Mouse (Mus musculus): Measurements from ENCODE around the gene Mus81. TPM values are rescaled to one million over a fixed set of nuclear protein-coding genes. Genes with fewer than 3 reads are reported as not detected.

Gene Mus81
- total RNA-seq, 2 experiments from 2014 or later: 13.8 to 16.6 TPM

- ATAC-seq (ENCODE audit: poor library complexity, severe bottlenecking): peak; percentile 77
Observed at GRCm38 (mm10) chr19:5448354-5449150, 39.6 kb downstream of the Mus81 start.

GRCm38 (mm10) chr19:5447515-5448353 lies 40.5 kb downstream of the Mus81 start, which contains the start of gene Fosl1:
TSS of gene Fosl1 (plus strand) at chr19:5447547.
- peak; percentile 85 for ATAC-seq (ENCODE audit: poor library complexity, severe bottlenecking)

- ATAC-seq (ENCODE audit: poor library complexity, severe bottlenecking): no peak
Observed at GRCm38 (mm10) chr19:5445747-5446146, 42.5 kb downstream of the Mus81 start.

GRCm38 (mm10) chr19:5444954-5445353 lies 43.2 kb downstream of the Mus81 start:
- ATAC-seq (ENCODE audit: poor library complexity, severe bottlenecking): no peak

- ATAC-seq (ENCODE audit: poor library complexity, severe bottlenecking): peak; percentile 38
Observed at GRCm38 (mm10) chr19:5444371-5444908, 43.8 kb downstream of the Mus81 start.

- ATAC-seq (ENCODE audit: poor library complexity, severe bottlenecking): no peak
Observed at GRCm38 (mm10) chr19:5433951-5434350, 54.3 kb downstream of the Mus81 start.

- peak; percentile 89 for ATAC-seq (ENCODE audit: poor library complexity, severe bottlenecking)
Observed at GRCm38 (mm10) chr19:5432992-5433852, 55.0 kb downstream of the Mus81 start.

Other genes starting within 250 kb of the Mus81 start
- 45.4 and 45.7 TPM in 2 replicates for gene Pacs1, start 215.3 kb downstream of the Mus81 start, total RNA-seq (2015)
- gene Pacs1, start 215.3 kb downstream of the Mus81 start, total RNA-seq (2017): 14.2 and 25.4 TPM in 2 replicates
- gene Sf3b2, start 192.9 kb downstream of the Mus81 start, total RNA-seq (2015): 109 TPM in 2 replicates
- gene Sf3b2, start 192.9 kb downstream of the Mus81 start, total RNA-seq (2017): 240 and 249 TPM in 2 replicates
- gene Gal3st3, start 190.1 kb downstream of the Mus81 start, total RNA-seq (2015): not detected in 2 replicates
- gene Gal3st3, start 190.1 kb downstream of the Mus81 start, total RNA-seq (2017): not detected in 2 replicates
- not detected in 2 replicates for gene Catsper1, start 152.7 kb downstream of the Mus81 start, total RNA-seq (2015)
- not detected in 2 replicates for gene Catsper1, start 152.7 kb downstream of the Mus81 start, total RNA-seq (2017)
- gene Cst6, start 138.8 kb downstream of the Mus81 start, total RNA-seq (2015): not detected in 2 replicates
- gene Cst6, start 138.8 kb downstream of the Mus81 start, total RNA-seq (2017): not detected in 2 replicates
- 19.7 and 25.8 TPM in 2 replicates for gene Eif1ad, start 121.7 kb downstream of the Mus81 start, total RNA-seq (2015)
- 33.1 and 37.4 TPM in 2 replicates for gene Eif1ad, start 121.7 kb downstream of the Mus81 start, total RNA-seq (2017)
- 269 and 297 TPM in 2 replicates for gene Banf1, start 121.2 kb downstream of the Mus81 start, total RNA-seq (2015)
- 29.3 and 29.6 TPM in 2 replicates for gene Banf1, start 121.2 kb downstream of the Mus81 start, total RNA-seq (2017)
- gene Sart1, start 99.7 kb downstream of the Mus81 start, total RNA-seq (2015): 47.2 and 57.3 TPM in 2 replicates
- 62.2 and 64.6 TPM in 2 replicates for gene Sart1, start 99.7 kb downstream of the Mus81 start, total RNA-seq (2017)
- not detected in 2 replicates for gene Tsga10ip, start 85.9 kb downstream of the Mus81 start, total RNA-seq (2015)
- not detected in 2 replicates for gene Tsga10ip, start 85.9 kb downstream of the Mus81 start, total RNA-seq (2017)
- 62.3 and 72.3 TPM in 2 replicates for gene Drap1, start 63.4 kb downstream of the Mus81 start, total RNA-seq (2015)
- 53.7 and 59.0 TPM in 2 replicates for gene Drap1, start 63.4 kb downstream of the Mus81 start, total RNA-seq (2017)
- 20.3 and 23.7 TPM in 2 replicates for gene AI837181, start 63.3 kb downstream of the Mus81 start, total RNA-seq (2015)
- gene AI837181, start 63.3 kb downstream of the Mus81 start, total RNA-seq (2017): 8.9 and 15.6 TPM in 2 replicates
- gene Fosl1, start 40.9 kb downstream of the Mus81 start, total RNA-seq (2015): 0.48 and 1.2 TPM in 2 replicates
- 0.69 and 0.95 TPM in 2 replicates for gene Fosl1, start 40.9 kb downstream of the Mus81 start, total RNA-seq (2017)
- gene Ccdc85b, start 30.5 kb downstream of the Mus81 start, total RNA-seq (2015): 0.80 and 1.1 TPM in 2 replicates
- 1.7 TPM in 2 replicates for gene Ccdc85b, start 30.5 kb downstream of the Mus81 start, total RNA-seq (2017)
- 55.8 and 64.9 TPM in 2 replicates for gene Fibp, start 27.8 kb downstream of the Mus81 start, total RNA-seq (2015)
- gene Fibp, start 27.8 kb downstream of the Mus81 start, total RNA-seq (2017): 93.9 and 115 TPM in 2 replicates
- 5.7 and 12.6 TPM in 2 replicates for gene Ctsw, start 19.9 kb downstream of the Mus81 start, total RNA-seq (2015)
- 5.9 and 9.1 TPM in 2 replicates for gene Ctsw, start 19.9 kb downstream of the Mus81 start, total RNA-seq (2017)
- gene Efemp2, start 14.4 kb downstream of the Mus81 start, total RNA-seq (2015): 0.42 and 1.2 TPM in 2 replicates
- gene Efemp2, start 14.4 kb downstream of the Mus81 start, total RNA-seq (2017): 1.2 TPM in 1 of 2 replicates, not detected in the other
- 2,162 and 2,175 TPM in 2 replicates for gene Cfl1, start 2.1 kb upstream of the Mus81 start, total RNA-seq (2015)
- gene Cfl1, start 2.1 kb upstream of the Mus81 start, total RNA-seq (2017): 1,771 and 1,778 TPM in 2 replicates
- 1.8 and 2.1 TPM in 2 replicates for gene 1700020D05Rik, start 15.4 kb upstream of the Mus81 start, total RNA-seq (2015)
- 0.49 and 1.5 TPM in 2 replicates for gene 1700020D05Rik, start 15.4 kb upstream of the Mus81 start, total RNA-seq (2017)
- gene Snx32, start 22.1 kb upstream of the Mus81 start, total RNA-seq (2015): 2.7 and 4.8 TPM in 2 replicates
- 1.5 and 3.0 TPM in 2 replicates for gene Snx32, start 22.1 kb upstream of the Mus81 start, total RNA-seq (2017)
- 0.07 and 0.14 TPM in 2 replicates for gene Ovol1, start 72.2 kb upstream of the Mus81 start, total RNA-seq (2015)
- 0.07 TPM in 1 of 2 replicates, not detected in the other for gene Ovol1, start 72.2 kb upstream of the Mus81 start, total RNA-seq (2017)
- gene Ap5b1, start 79.6 kb upstream of the Mus81 start, total RNA-seq (2015): 18.3 and 23.2 TPM in 2 replicates
- 16.4 and 22.5 TPM in 2 replicates for gene Ap5b1, start 79.6 kb upstream of the Mus81 start, total RNA-seq (2017)
- gene Rnaseh2c, start 113.5 kb upstream of the Mus81 start, total RNA-seq (2015): 116 and 125 TPM in 2 replicates
- gene Rnaseh2c, start 113.5 kb upstream of the Mus81 start, total RNA-seq (2017): 94.6 and 136 TPM in 2 replicates
- gene Kat5, start 121.8 kb upstream of the Mus81 start, total RNA-seq (2015): 34.2 and 47.8 TPM in 2 replicates
- 69.4 and 73.9 TPM in 2 replicates for gene Kat5, start 121.8 kb upstream of the Mus81 start, total RNA-seq (2017)
- gene Rela, start 149.1 kb upstream of the Mus81 start, total RNA-seq (2015): 51.9 and 56.6 TPM in 2 replicates
- 46.1 and 47.8 TPM in 2 replicates for gene Rela, start 149.1 kb upstream of the Mus81 start, total RNA-seq (2017)
- 50.8 and 65.8 TPM in 2 replicates for gene Sipa1, start 175.3 kb upstream of the Mus81 start, total RNA-seq (2015)
- gene Sipa1, start 175.3 kb upstream of the Mus81 start, total RNA-seq (2017): 50.1 and 78.7 TPM in 2 replicates
- gene Map3k11, start 200.3 kb upstream of the Mus81 start, total RNA-seq (2015): 30.3 and 35.3 TPM in 2 replicates
- 39.8 and 50.8 TPM in 2 replicates for gene Map3k11, start 200.3 kb upstream of the Mus81 start, total RNA-seq (2017)
- 25.9 and 33.1 TPM in 2 replicates for gene Pcnx3, start 200.5 kb upstream of the Mus81 start, total RNA-seq (2015)
- gene Pcnx3, start 200.5 kb upstream of the Mus81 start, total RNA-seq (2017): 19.3 and 19.6 TPM in 2 replicates
- gene Kcnk7, start 216.0 kb upstream of the Mus81 start, total RNA-seq (2015): not detected in 2 replicates
- not detected in 2 replicates for gene Kcnk7, start 216.0 kb upstream of the Mus81 start, total RNA-seq (2017)
- gene Ehbp1l1, start 237.9 kb upstream of the Mus81 start, total RNA-seq (2015): 30.8 and 31.0 TPM in 2 replicates
- 118 and 119 TPM in 2 replicates for gene Ehbp1l1, start 237.9 kb upstream of the Mus81 start, total RNA-seq (2017)
- 95.7 and 114 TPM in 2 replicates for gene Fam89b, start 241.3 kb upstream of the Mus81 start, total RNA-seq (2015)
- 65.5 and 78.8 TPM in 2 replicates for gene Fam89b, start 241.3 kb upstream of the Mus81 start, total RNA-seq (2017)